Comparison of ENCODE assay signal across 14 mouse cellular contexts in genomic region chr2:33188925-33189670, GRCm38 (mm10). TPM values are rescaled to one million over a fixed set of nuclear protein-coding genes. Genes with fewer than 3 reads are reported as not detected.
DNase-seq lines count a peak whose midpoint lies in the region; ATAC-seq and TF ChIP-seq lines count a peak whose summit lies in the region.
"Had no signal": no experiment of that assay in that cellular context is flagged by ENCODE, and none has a peak within 500 bp of the region (broad histone marks: within the 10 kb centered on the region; RNA-seq: fewer than 3 reads in every experiment).

No protein-coding gene starts in this region.

- WGBS in lung, postnatal 0 days: 89% methylated on average over 6 of the region's 6 CpGs
- 89% methylated on average over 6 of the region's 6 CpGs for WGBS in lung, adult 2 months
- 58% methylated on average over 6 of the region's 6 CpGs for WGBS in kidney, embryonic 14.5 days
- 85% methylated on average over 6 of the region's 6 CpGs for WGBS in liver, postnatal 0 days (ENCODE audit: insufficient replicate concordance)

- H3K36me3 ChIP-seq in lung, postnatal 0 days (ENCODE audit: insufficient read depth, low read length): no peaks in the 10 kb centered on the region
- H3K36me3 ChIP-seq in kidney, embryonic 14.5 days (ENCODE audit: control insufficient read depth, insufficient read depth, low read length): no peaks in the 10 kb centered on the region
- no peaks in the 10 kb centered on the region for H3K36me3 ChIP-seq in liver, postnatal 0 days (replicated peaks; ENCODE audit: insufficient read depth, low read length)
- H3K36me3 ChIP-seq: forebrain, embryonic 15.5 days; limb, embryonic 15.5 days had no signal

- no peak for TF ChIP-seq CTCF in lung, postnatal 0 days (IDR thresholded peaks at IDR 0.05)
- no peak for TF ChIP-seq CTCF in lung, adult 2 months (IDR thresholded peaks at IDR 0.05; ENCODE audit: insufficient read depth, low read length)
- no peak for TF ChIP-seq CTCF in liver, postnatal 0 days (IDR thresholded peaks at IDR 0.05; ENCODE audit: low read depth)

- H3K4me2 ChIP-seq in lung, postnatal 0 days (replicated peaks; ENCODE audit: low read depth, low read length): no peak overlapping the region
- H3K4me2 ChIP-seq in kidney, embryonic 14.5 days (replicated peaks; ENCODE audit: low read depth, low read length): no peak overlapping the region
- H3K4me2 ChIP-seq in liver, postnatal 0 days (ENCODE audit: low read depth, low read length): no peak overlapping the region
- H3K4me2 ChIP-seq: forebrain, embryonic 15.5 days; limb, embryonic 15.5 days had no signal

- H3K4me3 ChIP-seq in lung, postnatal 0 days (ENCODE audit: low read depth, low read length): no peak overlapping the region
- H3K4me3 ChIP-seq in lung, adult 2 months (replicated peaks; ENCODE audit: extremely low read depth, low read depth, low read length): no peak overlapping the region
- no peak overlapping the region for H3K4me3 ChIP-seq in kidney, embryonic 14.5 days (ENCODE audit: low read length)
- H3K4me3 ChIP-seq in liver, postnatal 0 days (ENCODE audit: low read depth, low read length): no peak overlapping the region
- H3K4me3 ChIP-seq: forebrain, embryonic 15.5 days; limb, embryonic 15.5 days had no signal

- H3K27me3 ChIP-seq in lung, postnatal 0 days (replicated peaks; ENCODE audit: insufficient read depth, low read length): no peaks in the 10 kb centered on the region
- no peaks in the 10 kb centered on the region for H3K27me3 ChIP-seq in kidney, embryonic 14.5 days (ENCODE audit: control insufficient read depth, insufficient read depth, low read length)
- H3K27me3 ChIP-seq in liver, postnatal 0 days (ENCODE audit: insufficient read depth, low read length): no peaks in the 10 kb centered on the region
- H3K27me3 ChIP-seq: forebrain, embryonic 15.5 days; limb, embryonic 15.5 days had no signal

- no peaks in the 10 kb centered on the region for H3K9me3 ChIP-seq in lung, postnatal 0 days (ENCODE audit: low read length)
- H3K9me3 ChIP-seq in kidney, embryonic 14.5 days (ENCODE audit: control insufficient read depth, low read length): no peaks in the 10 kb centered on the region
- no peaks in the 10 kb centered on the region for H3K9me3 ChIP-seq in liver, postnatal 0 days (ENCODE audit: low read length)
- H3K9me3 ChIP-seq: forebrain, embryonic 15.5 days; limb, embryonic 15.5 days had no signal

- peak; percentile 89 for DNase-seq in gastrocnemius, adult 18-20 months (ENCODE audit: low spot score)
- DNase-seq in gastrocnemius, postnatal 4 days (ENCODE audit: low spot score in 2 of 2): no peak
- DNase-seq in lung, postnatal 0 days (ENCODE audit: low spot score): no peak
- DNase-seq in lung, adult 2 months: no peak
- peak; percentile 95 for DNase-seq in skeletal muscle tissue, adult 2 months (ENCODE audit: low read depth, low spot score)
- no peak for DNase-seq in liver, postnatal 0 days
- DNase-seq in cerebellum, adult 11-12 months: no peak
- DNase-seq: cerebellum, adult 2 months; right cerebral cortex, adult 18-20 months had no signal

- H3K27ac ChIP-seq in lung, postnatal 0 days (ENCODE audit: low read length): no peak overlapping the region
- H3K27ac ChIP-seq in kidney, embryonic 14.5 days (ENCODE audit: low read depth, low read length): no peak overlapping the region
- H3K27ac ChIP-seq in liver, postnatal 0 days (ENCODE audit: low read depth): no peak overlapping the region
- H3K27ac ChIP-seq: forebrain, embryonic 15.5 days; limb, embryonic 15.5 days had no signal

- peak; percentile 23; the same call in 1 of the 2 replicates for ATAC-seq in lung, postnatal 0 days
- ATAC-seq in kidney, embryonic 14.5 days (ENCODE audit: low FRiP score, low TSS enrichment): peak; percentile 30; the same call in 1 of the 2 replicates
- ATAC-seq in liver, postnatal 0 days: no peak
- ATAC-seq: hindbrain, embryonic 16.5 days had no signal

- no peak for TF ChIP-seq POLR2A in lung, adult 2 months (IDR thresholded peaks at IDR 0.05; ENCODE audit: borderline replicate concordance, extremely low read depth, low read depth, low read length)

- no peaks in the 10 kb centered on the region for H3K4me1 ChIP-seq in lung, postnatal 0 days (ENCODE audit: insufficient read depth, low read depth, low read length)
- H3K4me1 ChIP-seq in lung, adult 2 months (ENCODE audit: control insufficient read depth, insufficient read depth, low read length): no peaks in the 10 kb centered on the region
- peaks cover 6% of the 10 kb centered on the region; the same call in 1 of the 2 replicates for H3K4me1 ChIP-seq in kidney, embryonic 14.5 days (ENCODE audit: control insufficient read depth, insufficient read depth, low read length)
- no peaks in the 10 kb centered on the region for H3K4me1 ChIP-seq in liver, postnatal 0 days (ENCODE audit: insufficient read depth)

- TF ChIP-seq EP300 in lung, postnatal 0 days (IDR thresholded peaks at IDR 0.05): no peak
- TF ChIP-seq EP300 in liver, postnatal 0 days (IDR thresholded peaks at IDR 0.05; ENCODE audit: low read depth): no peak

- H3K9ac ChIP-seq in lung, postnatal 0 days (replicated peaks; ENCODE audit: low read depth): no peak overlapping the region
- H3K9ac ChIP-seq in kidney, embryonic 14.5 days (ENCODE audit: low read depth, low read length): no peak overlapping the region
- H3K9ac ChIP-seq in liver, postnatal 0 days (replicated peaks): no peak overlapping the region
- H3K9ac ChIP-seq: forebrain, embryonic 15.5 days; limb, embryonic 15.5 days had no signal

RNA-seq across cellular contexts. Expression of gene Angptl2, which starts 26.8 kb away (rescaled TPM):
- 10 to 100 TPM; 29.6 to 48.6 TPM for total RNA-seq in gastrocnemius, adult 18-20 months (2021)
- 100 to 1,000 TPM; 356 to 404 TPM for total RNA-seq in gastrocnemius, postnatal 4 days (2021)
- polyA plus RNA-seq in lung, postnatal 0 days (2015; fragmentation: Nextera tagmentation; extraction: Ambion mirVana): 28.6 and 33.8 TPM in 2 replicates
- 76.0 and 98.5 TPM in 2 replicates for polyA plus RNA-seq in lung, adult 2 months (2012; rRNA removed)
- 21.1 and 27.0 TPM in 2 replicates for polyA plus RNA-seq in kidney, embryonic 14.5 days (2014; fragmentation: Nextera tagmentation; extraction: Ambion mirVana)
- 3.8 and 4.4 TPM in 2 replicates for polyA plus RNA-seq in liver, postnatal 0 days (2015; fragmentation: Nextera tagmentation; extraction: Ambion mirVana)

RNA-seq across cellular contexts. Expression of gene Garnl3, which starts 57.6 kb away (rescaled TPM):
- total RNA-seq in gastrocnemius, adult 18-20 months (2021): under 1 TPM; 0.34 to 0.69 TPM
- total RNA-seq in gastrocnemius, postnatal 4 days (2021): 1 to 10 TPM; 7.5 to 8.4 TPM
- polyA plus RNA-seq in lung, postnatal 0 days (2015; fragmentation: Nextera tagmentation; extraction: Ambion mirVana): 5.9 and 8.5 TPM in 2 replicates
- 12.0 and 17.2 TPM in 2 replicates for polyA plus RNA-seq in lung, adult 2 months (2012; rRNA removed)
- 11.6 and 12.1 TPM in 2 replicates for polyA plus RNA-seq in kidney, embryonic 14.5 days (2014; fragmentation: Nextera tagmentation; extraction: Ambion mirVana)
- 0.40 and 0.50 TPM in 2 replicates for polyA plus RNA-seq in liver, postnatal 0 days (2015; fragmentation: Nextera tagmentation; extraction: Ambion mirVana)
- total RNA-seq: granulocyte monocyte progenitor cell, adult 5-6 weeks had no signal

Comparison
In these comparisons a context has a peak if more than half of its experiments do, and no peak if none do; other contexts are left out.
1. DNase-seq: peak in gastrocnemius, adult 18-20 months (single experiment) and skeletal muscle tissue, adult 2 months (single experiment); none in gastrocnemius, postnatal 4 days (0 of 2), lung, postnatal 0 days (single experiment), lung, adult 2 months (single experiment), liver, postnatal 0 days (single experiment) and cerebellum, adult 11-12 months (single experiment).